Mouse (Mus musculus): ENCODE measurements around the gene Eva1b. TPM values are rescaled to one million over a fixed set of nuclear protein-coding genes. Genes with fewer than 3 reads are reported as not detected.

Eva1b gene
- polyA plus RNA-seq, 1 experiment from 2014 or later, result 26.8 TPM

DNA sequence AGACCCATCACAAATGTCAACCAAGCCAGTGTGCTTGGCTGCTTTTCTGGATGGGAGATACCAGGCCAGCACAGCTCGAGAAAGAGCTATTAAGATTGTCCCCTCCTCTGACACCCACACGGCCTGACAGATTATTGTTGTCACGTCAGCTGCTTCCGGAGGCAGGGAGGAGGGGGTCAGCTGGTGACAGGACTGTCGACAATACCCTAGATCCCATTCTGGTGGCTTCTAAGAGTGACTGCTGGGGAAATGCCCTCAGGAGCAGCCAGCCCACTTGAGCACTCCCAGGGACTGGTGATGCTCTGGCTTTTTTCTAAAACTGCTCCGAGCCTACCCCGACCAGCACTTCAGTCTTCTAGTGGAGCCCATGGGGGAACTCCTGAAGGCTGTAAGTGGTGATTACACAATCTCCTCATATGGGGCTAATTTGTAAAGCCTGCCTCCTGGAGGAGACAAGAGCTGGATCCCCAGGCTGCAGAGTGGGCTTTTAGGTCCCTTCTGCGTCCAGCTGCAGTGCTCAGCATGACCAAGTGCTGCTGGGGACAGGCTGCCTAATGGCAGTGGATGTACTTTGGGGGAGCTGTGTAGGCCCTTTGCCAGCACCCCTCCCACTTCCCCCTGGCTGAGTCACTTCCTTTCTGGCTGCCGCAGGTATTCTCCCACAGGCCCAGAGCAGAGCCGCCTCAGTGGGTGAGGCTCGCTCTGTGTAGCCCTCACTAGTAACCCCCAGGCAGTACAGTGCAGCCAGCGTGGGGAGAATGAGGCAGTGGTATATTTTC, 37.0 kb upstream of the Eva1b start:
- Histone ChIP-seq H3K4me2 (replicated peaks) (peak overlapping the region; percentile 23), H3K4me3 (no peak overlapping the region), H3K4me1 (peaks cover 39% of the 10 kb centered on the region), H3K27ac (replicated peaks) (peak overlapping the region; percentile 70), H3K36me3 (no peaks in the 10 kb centered on the region), H3K27me3 (no peaks in the 10 kb centered on the region), H3K9me3 (no peaks in the 10 kb centered on the region), H3K9ac (replicated peaks) (peak overlapping the region; percentile 43)
- 7% methylated on average over 12 of the region's 12 CpGs for WGBS
- ATAC-seq (ENCODE audit: low FRiP score, low read depth), result peak; percentile 64

- Histone ChIP-seq H3K4me1 (peaks cover 40% of the 10 kb centered on the region), H3K9me3 (no peaks in the 10 kb centered on the region)
These were observed 36.4 kb upstream of the Eva1b start for GRCm38 (mm10) chr4:126111153-126111549.

DNA sequence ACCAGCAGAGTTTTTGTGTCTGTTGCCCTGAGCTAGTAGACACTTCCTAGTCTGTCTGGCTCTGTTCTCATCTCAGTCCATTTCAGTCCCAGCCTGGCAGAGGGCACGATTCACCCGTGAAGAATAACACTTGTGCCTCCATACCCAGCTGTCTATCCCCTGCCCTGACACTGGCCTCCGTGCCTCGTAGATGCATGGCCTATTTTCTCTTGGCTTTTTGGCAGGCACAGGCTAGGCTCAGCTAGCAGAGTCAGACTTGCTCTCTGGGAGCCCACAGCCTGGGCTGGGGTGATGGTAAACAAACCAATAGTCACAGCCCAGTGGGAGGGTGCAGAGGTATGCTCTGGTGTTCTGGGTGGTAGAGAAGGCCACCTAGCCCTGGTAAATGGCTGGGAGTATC, 34.3 kb upstream of the Eva1b start:
- no peak for ATAC-seq (ENCODE audit: low FRiP score, low read depth)
- Histone ChIP-seq H3K9ac (replicated peaks) (no peak overlapping the region), H3K27ac (replicated peaks) (no peak overlapping the region), H3K4me2 (replicated peaks) (no peak overlapping the region), H3K9me3 (no peaks in the 10 kb centered on the region), H3K36me3 (peaks cover 4% of the 10 kb centered on the region; the same call in 1 of the 2 replicates), H3K4me3 (no peak overlapping the region), H3K27me3 (no peaks in the 10 kb centered on the region), H3K4me1 (peaks cover 31% of the 10 kb centered on the region)
- 76% methylated on average over 4 of the region's 4 CpGs for WGBS

More at GRCm38 (mm10) chr4:126111153-126111549, 36.4 kb upstream of the Eva1b start:
- H3K4me2 ChIP-seq (replicated peaks), result peak overlapping the region; percentile 23
- no peaks in the 10 kb centered on the region for H3K27me3 ChIP-seq
- no peaks in the 10 kb centered on the region for H3K36me3 ChIP-seq
- no peak for ATAC-seq (ENCODE audit: low FRiP score, low read depth)
- peak overlapping the region; percentile 43 for H3K9ac ChIP-seq (replicated peaks)
- H3K4me3 ChIP-seq, result no peak overlapping the region
- 15% methylated on average over 7 of the region's 7 CpGs for WGBS
- peak overlapping the region; percentile 70 for H3K27ac ChIP-seq (replicated peaks)

GRCm38 (mm10) chr4:126113943-126114342, 33.6 kb upstream of the Eva1b start:
- 30% methylated on average over 6 of the region's 6 CpGs for WGBS
- no peaks in the 10 kb centered on the region for H3K9me3 ChIP-seq
- no peaks in the 10 kb centered on the region for H3K27me3 ChIP-seq
- H3K4me2 ChIP-seq (replicated peaks), result no peak overlapping the region
- H3K27ac ChIP-seq (replicated peaks), result no peak overlapping the region
- H3K9ac ChIP-seq (replicated peaks), result no peak overlapping the region
- H3K4me1 ChIP-seq, result peaks cover 24% of the 10 kb centered on the region
- ATAC-seq (ENCODE audit: low FRiP score, low read depth), result no peak
- peaks cover 4% of the 10 kb centered on the region for H3K36me3 ChIP-seq
- H3K4me3 ChIP-seq, result no peak overlapping the region

DNA sequence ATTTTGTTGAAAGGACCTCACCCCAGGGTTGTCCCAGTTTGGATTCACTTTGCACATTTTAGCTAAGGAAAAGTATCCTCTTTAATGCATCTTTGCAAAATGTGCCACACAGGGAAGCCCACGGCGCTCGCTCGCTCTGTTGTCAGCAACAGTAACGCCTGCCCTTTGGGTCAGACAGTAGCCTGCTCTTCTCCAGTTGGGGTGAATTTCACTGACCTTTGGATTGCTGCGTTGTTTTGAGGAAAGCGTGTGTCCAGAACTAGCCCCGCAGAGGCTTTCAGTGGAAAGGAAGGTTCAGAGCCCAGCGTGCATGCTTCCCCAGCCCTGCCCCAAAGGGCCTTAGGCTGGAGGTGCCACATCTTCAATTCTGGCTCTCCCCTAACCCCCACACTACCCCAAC, 32.1 kb upstream of the Eva1b start:
- Histone ChIP-seq H3K27me3 (no peaks in the 10 kb centered on the region), H3K4me3 (no peak overlapping the region), H3K4me1 (peaks cover 16% of the 10 kb centered on the region), H3K9me3 (no peaks in the 10 kb centered on the region), H3K4me2 (replicated peaks) (no peak overlapping the region), H3K36me3 (peaks cover 4% of the 10 kb centered on the region), H3K27ac (replicated peaks) (no peak overlapping the region), H3K9ac (replicated peaks) (no peak overlapping the region)
- no peak for ATAC-seq (ENCODE audit: low FRiP score, low read depth)
- 90% methylated on average over 9 of the region's 9 CpGs for WGBS

DNA sequence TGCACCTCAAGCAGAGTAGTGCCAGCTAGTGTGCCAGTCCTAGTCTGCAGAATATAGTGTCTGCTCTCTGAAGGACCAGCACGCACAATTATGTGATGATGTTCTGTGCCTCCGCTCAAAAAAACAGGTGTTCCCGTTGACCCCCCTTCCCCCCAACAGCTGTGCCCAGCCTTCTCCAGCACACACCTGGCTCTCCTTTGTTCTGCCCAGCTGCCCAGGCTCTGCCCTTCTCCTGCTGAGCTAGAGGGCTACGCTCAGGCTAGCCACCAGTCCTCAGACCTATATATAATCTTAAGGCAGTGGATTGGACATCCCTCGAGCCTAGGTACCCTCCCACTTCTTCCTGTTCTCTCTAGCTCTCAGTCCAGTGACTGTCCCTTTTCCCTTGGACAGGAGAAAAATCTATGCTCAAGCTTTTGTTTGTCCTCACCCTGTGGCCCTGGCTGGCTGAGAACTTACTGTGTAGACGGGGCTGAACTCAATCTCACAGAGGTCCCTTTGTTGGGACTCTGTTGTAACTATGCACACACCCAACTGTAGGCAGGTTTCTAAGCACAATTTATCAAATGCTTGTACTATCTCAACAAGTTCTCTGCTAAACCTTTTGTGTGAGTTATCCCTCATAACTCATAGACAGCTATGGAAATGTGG, 31.5 kb upstream of the Eva1b start:
- Histone ChIP-seq H3K9me3 (no peaks in the 10 kb centered on the region), H3K9ac (replicated peaks) (0 out of 2 replicates have a peak overlapping the region, but pooled peaks have one; percentile 15), H3K4me2 (replicated peaks) (no peak overlapping the region), H3K27ac (replicated peaks) (no peak overlapping the region), H3K4me1 (peaks cover 10% of the 10 kb centered on the region), H3K4me3 (no peak overlapping the region), H3K36me3 (peaks cover 7% of the 10 kb centered on the region), H3K27me3 (no peaks in the 10 kb centered on the region)
- 86% methylated on average over 6 of the region's 6 CpGs for WGBS
- no peak for ATAC-seq (ENCODE audit: low FRiP score, low read depth)

DNA sequence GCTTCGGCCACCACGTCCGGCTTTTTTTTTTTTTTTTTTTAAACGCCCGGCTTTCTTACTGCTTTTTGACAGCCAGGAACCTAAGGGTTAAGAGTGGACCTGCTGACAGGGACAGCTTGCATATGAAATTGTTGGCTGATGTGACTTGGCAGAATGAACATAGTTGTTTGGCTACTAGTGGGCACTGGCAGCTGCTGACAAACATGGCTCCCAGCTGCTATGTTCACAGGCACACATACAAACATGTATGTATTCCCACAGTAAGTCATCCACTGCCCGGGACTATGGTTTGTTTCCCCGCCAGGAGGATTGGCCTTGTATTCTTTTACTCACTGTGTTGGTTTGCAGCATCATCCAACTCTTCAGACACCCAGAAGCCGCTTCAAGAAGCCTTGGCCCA, 30.4 kb upstream of the Eva1b start:
- Histone ChIP-seq H3K4me1 (peaks cover 5% of the 10 kb centered on the region; the same call in 1 of the 2 replicates), H3K9ac (replicated peaks) (no peak overlapping the region), H3K9me3 (peaks cover 7% of the 10 kb centered on the region), H3K4me3 (no peak overlapping the region), H3K4me2 (replicated peaks) (no peak overlapping the region), H3K27ac (replicated peaks) (no peak overlapping the region), H3K36me3 (peaks cover 16% of the 10 kb centered on the region), H3K27me3 (no peaks in the 10 kb centered on the region)
- ATAC-seq (ENCODE audit: low FRiP score, low read depth), result no peak
- WGBS, result 86% methylated on average over 8 of the region's 8 CpGs

DNA sequence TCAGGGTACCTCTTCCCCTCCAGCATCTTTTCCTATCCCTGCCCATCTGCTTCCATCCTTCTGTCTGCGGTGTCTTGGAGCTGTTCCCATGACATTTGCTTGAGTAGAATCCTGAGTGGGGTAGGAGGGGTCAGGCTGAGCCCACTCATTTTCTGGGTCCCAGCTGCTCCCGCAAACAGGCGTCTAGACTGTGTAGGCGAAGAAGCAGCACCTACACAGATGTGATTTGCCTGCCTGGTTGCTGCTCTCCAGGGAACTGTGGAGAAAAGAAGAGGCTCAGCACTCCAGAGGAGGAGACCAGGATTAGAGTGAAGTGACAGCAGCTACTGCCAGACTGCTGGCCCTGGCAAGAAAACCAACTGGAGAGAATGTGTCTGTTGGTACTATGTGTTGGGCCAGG, 28.9 kb upstream of the Eva1b start:
- ATAC-seq (ENCODE audit: low FRiP score, low read depth), result no peak
- Histone ChIP-seq H3K9ac (replicated peaks) (no peak overlapping the region), H3K36me3 (peaks cover 18% of the 10 kb centered on the region), H3K27ac (replicated peaks) (no peak overlapping the region), H3K4me3 (no peak overlapping the region), H3K9me3 (peaks cover 7% of the 10 kb centered on the region), H3K4me1 (peaks cover 5% of the 10 kb centered on the region; the same call in 1 of the 2 replicates), H3K4me2 (replicated peaks) (no peak overlapping the region), H3K27me3 (no peaks in the 10 kb centered on the region)
- WGBS, result 90% methylated on average over 4 of the region's 4 CpGs

GRCm38 (mm10) chr4:126119051-126119450, 28.5 kb upstream of the Eva1b start:
- Histone ChIP-seq H3K9me3 (peaks cover 7% of the 10 kb centered on the region), H3K4me3 (no peak overlapping the region), H3K36me3 (peaks cover 22% of the 10 kb centered on the region), H3K4me1 (peaks cover 5% of the 10 kb centered on the region; the same call in 1 of the 2 replicates), H3K27ac (replicated peaks) (no peak overlapping the region), H3K27me3 (no peaks in the 10 kb centered on the region), H3K9ac (replicated peaks) (no peak overlapping the region), H3K4me2 (replicated peaks) (no peak overlapping the region)
- ATAC-seq (ENCODE audit: low FRiP score, low read depth), result no peak
- WGBS, result 92% methylated on average over 1 of the region's 1 CpGs

- peaks cover 7% of the 10 kb centered on the region for H3K9me3 ChIP-seq
- no peaks in the 10 kb centered on the region for H3K27me3 ChIP-seq
- no peak for ATAC-seq (ENCODE audit: low FRiP score, low read depth)
- no peak overlapping the region for H3K9ac ChIP-seq (replicated peaks)
- H3K27ac ChIP-seq (replicated peaks), result no peak overlapping the region
- no peak overlapping the region for H3K4me3 ChIP-seq
- peaks cover 5% of the 10 kb centered on the region; the same call in 1 of the 2 replicates for H3K4me1 ChIP-seq
- no peak overlapping the region for H3K4me2 ChIP-seq (replicated peaks)
- peaks cover 30% of the 10 kb centered on the region for H3K36me3 ChIP-seq
- 91% methylated on average over 5 of the region's 5 CpGs for WGBS
These were observed 27.5 kb upstream of the Eva1b start for GRCm38 (mm10) chr4:126120052-126120451.

GRCm38 (mm10) chr4:126120506-126120905, 27.0 kb upstream of the Eva1b start:
- Histone ChIP-seq H3K4me2 (replicated peaks) (no peak overlapping the region), H3K4me3 (no peak overlapping the region), H3K9ac (replicated peaks) (no peak overlapping the region), H3K4me1 (peaks cover 5% of the 10 kb centered on the region; the same call in 1 of the 2 replicates), H3K36me3 (peaks cover 34% of the 10 kb centered on the region), H3K27ac (replicated peaks) (no peak overlapping the region), H3K27me3 (no peaks in the 10 kb centered on the region), H3K9me3 (peaks cover 7% of the 10 kb centered on the region)
- WGBS, result 93% methylated on average over 2 of the region's 2 CpGs
- no peak for ATAC-seq (ENCODE audit: low FRiP score, low read depth)

DNA sequence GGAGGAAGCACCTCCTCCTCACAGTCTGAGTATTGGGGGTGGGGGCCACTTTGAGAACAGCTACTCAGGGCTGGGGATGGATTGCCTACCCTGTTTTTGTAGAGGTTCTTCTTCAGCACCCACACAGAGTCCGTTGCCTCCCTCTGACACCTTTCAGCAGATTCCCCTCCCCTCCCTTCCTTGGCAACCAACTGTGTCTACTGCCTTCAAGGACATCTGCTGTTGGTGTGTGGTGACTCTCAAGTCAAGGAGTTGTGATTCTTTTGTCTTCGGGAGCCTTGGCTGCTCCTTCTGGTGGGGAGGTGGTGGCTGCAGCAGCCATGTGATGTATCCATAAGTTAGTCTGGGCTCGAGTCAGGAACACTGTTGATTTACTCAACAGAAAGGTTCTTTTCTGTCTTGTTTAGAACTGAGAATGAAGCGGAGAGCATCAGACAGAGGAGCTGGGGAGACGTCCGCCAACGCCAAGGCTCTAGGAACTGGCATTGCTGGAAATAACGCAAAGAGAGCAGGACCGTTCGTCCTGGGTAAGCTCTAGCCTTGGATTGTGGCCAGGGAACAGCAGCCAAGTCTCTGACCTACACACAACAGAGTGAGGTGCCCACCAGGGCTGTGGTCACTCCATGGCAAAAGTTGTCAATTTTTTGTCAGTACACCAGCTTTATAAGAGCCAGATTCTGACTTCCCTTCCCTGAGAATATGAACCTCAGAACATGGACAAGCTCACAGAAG, 24.1 kb upstream of the Eva1b start:
- H3K9me3 ChIP-seq, result peaks cover 7% of the 10 kb centered on the region
- H3K27ac ChIP-seq (replicated peaks), result no peak overlapping the region
- no peak for ATAC-seq (ENCODE audit: low FRiP score, low read depth)
- no peaks in the 10 kb centered on the region for H3K27me3 ChIP-seq
- peaks cover 50% of the 10 kb centered on the region for H3K36me3 ChIP-seq
- 88% methylated on average over 10 of the region's 10 CpGs for WGBS
- no peak overlapping the region for H3K9ac ChIP-seq (replicated peaks)
- H3K4me2 ChIP-seq (replicated peaks), result no peak overlapping the region
- H3K4me3 ChIP-seq, result no peak overlapping the region
- H3K4me1 ChIP-seq, result no peaks in the 10 kb centered on the region

Data from midbrain, embryonic 12.5 days (tissue).